Mouse (Mus musculus) C2C12 (cell line): Measurements from ENCODE around the gene Slc43a2.

Source experiments
- CEBPB ChIP-seq: IDR thresholded peaks from one replicate; pipeline ENCODE4 v1.6.1; 2011; ENCODE audit warnings: low read depth, mild to moderate bottlenecking, control low read depth, moderate library complexity
- CTCF ChIP-seq: IDR thresholded peaks from one replicate; pipeline ENCODE4 v1.5.1; 2011; ENCODE audit not compliant: control insufficient read depth, insufficient read depth, insufficient read length
- FOSL1 ChIP-seq: IDR thresholded peaks from one replicate; pipeline ENCODE4 v1.8.0; 2011; ENCODE audit warnings: mild to moderate bottlenecking, low read length; ENCODE audit not compliant: poor library complexity, insufficient read depth, severe bottlenecking
- MAX ChIP-seq: IDR thresholded peaks from one replicate; pipeline ENCODE4 v1.6.1; 2011; ENCODE audit warnings: mild to moderate bottlenecking, control low read depth
- USF1 ChIP-seq: IDR thresholded peaks from one replicate; pipeline ENCODE4 v1.6.1; 2011; ENCODE audit warnings: low read depth, mild to moderate bottlenecking, control low read depth, moderate library complexity

- TF ChIP-seq CTCF (no peak), USF1 (no peak), MAX (no peak), CEBPB (no peak), FOSL1 (no peak)
Observed at GRCm38 (mm10) chr11:75551321-75551720, 19.8 kb downstream of the Slc43a2 start.
